ENCODE assay signal across 19 mouse cellular contexts in genomic region chr2:77898436-77898835, GRCm38 (mm10).
"Had no signal": no experiment of that assay in that cellular context is flagged by ENCODE, and none has a peak within 500 bp of the region (broad histone marks: within the 10 kb centered on the region; RNA-seq: fewer than 3 reads in every experiment).

No protein-coding gene starts in this region.

- H3K27ac ChIP-seq: liver, embryonic 13.5 days; liver, embryonic 15.5 days; lung, embryonic 15.5 days; macrophage; midbrain, embryonic 13.5 days; neural tube, embryonic 13.5 days; neural tube, embryonic 15.5 days had no signal

- H3K4me3 ChIP-seq: liver, embryonic 13.5 days; liver, embryonic 15.5 days; lung, embryonic 15.5 days; midbrain, embryonic 13.5 days; myocyte; neural tube, embryonic 13.5 days; neural tube, embryonic 15.5 days had no signal

- DNase-seq: liver, embryonic 13.5 days; liver, postnatal 0 days; lung, adult 2 months; lung, postnatal 14 days; retina, postnatal 1 day; right cerebral cortex, adult 18-20 months; right cerebral cortex, postnatal 25 days; right cerebral cortex, postnatal 4 days; spleen, adult 18-20 months; thymus, adult 18-20 months; thymus, postnatal 14 days; thymus, postnatal 36 days had no signal
